Mouse (Mus musculus) liver, adult 2 months (tissue): ENCODE measurements at regions not wholly inside any gene's neighbourhood (a gene's known extent, or its start where the extent isn't known, plus 50 kb on each side); places are given as distances from the start of the nearest gene placed in this dataset.

ENCODE experiments used
- DNase-seq: peaks from one replicate; pipeline ENCODE4 v3.0.0-alpha.2; 2011; ENCODE audit warnings: low read depth, low spot score; ENCODE audit errors: extremely low read depth
- H3K27ac ChIP-seq: fragments of 200-500 bp; replicated peaks from 2 replicates; pipeline ENCODE4 v1.5.1; 2012; ENCODE audit warnings: low read depth, mild to moderate bottlenecking, control low read depth, inconsistent platforms, low read length; ENCODE audit not compliant: insufficient read depth
- H3K27me3 ChIP-seq: fragments of 200-500 bp; 2 replicates; pipeline ENCODE4 v1.6.1; 2012; ENCODE audit warnings: mild to moderate bottlenecking, moderate library complexity, low read length, inconsistent platforms; ENCODE audit not compliant: control insufficient read depth, insufficient read depth
- H3K36me3 ChIP-seq: fragments of 200-500 bp; 2 replicates; pipeline ENCODE4 v1.6.1; 2012; ENCODE audit warnings: low read length, inconsistent platforms; ENCODE audit not compliant: control insufficient read depth, insufficient read depth
- H3K4me1 ChIP-seq: fragments of 200-500 bp; 2 replicates; pipeline ENCODE4 v1.6.1; 2011; ENCODE audit warnings: low read length; ENCODE audit not compliant: control insufficient read depth, insufficient read depth
- H3K4me3 ChIP-seq: fragments of 200-500 bp; 2 replicates; pipeline ENCODE4 v1.5.1; 2011; ENCODE audit warnings: low read depth, mild to moderate bottlenecking, control low read depth, low read length, moderate library complexity; ENCODE audit not compliant: insufficient read depth
- H3K79me2 ChIP-seq: fragments of 200-500 bp; 2 replicates; pipeline ENCODE4 v1.6.1; 2012; ENCODE audit warnings: inconsistent platforms, mild to moderate bottlenecking, low read length, moderate library complexity; ENCODE audit not compliant: control insufficient read depth, insufficient read depth
- H3K9ac ChIP-seq: fragments of 200-500 bp; 2 replicates; pipeline ENCODE4 v1.6.1; 2012; ENCODE audit warnings: low read depth, mild to moderate bottlenecking, control low read depth, inconsistent platforms, low read length
- CTCF ChIP-seq: fragments of 200-500 bp; IDR thresholded peaks from 2 replicates; pipeline ENCODE4 v1.5.1; 2011; ENCODE audit warnings: low read depth, low read length, control low read depth
- POLR2A ChIP-seq: fragments of 200-500 bp; IDR thresholded peaks from 2 replicates; pipeline ENCODE4 v1.6.1; 2011; ENCODE audit warnings: low read length, control low read depth; ENCODE audit not compliant: insufficient read depth; ENCODE audit errors: extremely low read depth
- WGBS: fragments of 180-500 bp; shearing (Covaris S2); methylation state at CpG from one replicate; pipeline ENCODE4 v1.1.7; 2018; 5-methylcytosine and 5-hydroxymethylcytosine counted together

DNA sequence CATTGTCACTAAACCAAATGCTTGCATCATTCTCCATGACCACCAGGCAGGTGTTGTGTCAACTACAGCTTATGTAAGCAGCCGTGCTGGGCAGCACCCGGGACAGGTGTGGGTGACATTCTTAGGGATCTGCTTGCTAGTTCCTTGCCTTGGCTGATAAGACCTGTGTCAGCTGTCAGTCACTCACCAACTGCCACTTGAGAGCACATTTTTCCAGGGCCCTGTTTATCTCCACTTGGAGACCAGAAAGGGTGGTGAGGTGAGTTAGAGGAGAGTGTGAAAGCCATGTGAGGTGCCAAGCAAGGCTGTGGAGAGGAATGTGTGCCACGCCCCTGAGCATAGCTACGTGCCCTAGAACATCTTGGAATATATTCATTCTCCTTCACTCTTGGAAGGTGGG is 209.1 kb upstream of the Irx2 start:
- WGBS: 62% methylated on average over 4 of the region's 4 CpGs
- no peak overlapping the region for H3K27ac ChIP-seq
- no peak overlapping the region for H3K4me3 ChIP-seq
- DNase-seq: no peak
- no peaks in the 10 kb centered on the region for H3K4me1 ChIP-seq
- TF ChIP-seq POLR2A: no peak
- no peak for TF ChIP-seq CTCF
- H3K36me3 ChIP-seq: no peaks in the 10 kb centered on the region
- no peaks in the 10 kb centered on the region for H3K27me3 ChIP-seq
- H3K9ac ChIP-seq: no peak overlapping the region
- no peaks in the 10 kb centered on the region for H3K79me2 ChIP-seq

DNA sequence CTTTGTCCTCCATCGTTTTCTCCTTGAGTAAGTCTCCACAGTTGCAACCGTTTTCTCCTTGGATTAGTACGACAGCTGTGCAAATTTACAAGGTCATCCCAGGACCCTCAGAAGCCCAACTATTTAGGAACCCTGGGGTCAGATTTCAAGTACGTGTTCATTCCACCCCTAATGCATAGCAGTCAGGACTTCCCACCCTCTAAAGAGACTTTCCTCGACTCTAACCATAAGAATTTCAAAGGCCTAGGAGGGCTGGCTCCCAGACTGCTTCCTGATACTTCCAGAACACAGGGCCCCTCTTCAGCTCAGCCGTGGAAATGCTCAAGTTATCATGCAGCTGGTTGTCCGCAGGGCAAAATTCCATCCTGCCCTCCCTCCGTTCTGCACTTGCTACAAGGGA is 202.7 kb upstream of the Irx2 start:
- Histone ChIP-seq H3K36me3 (no peaks in the 10 kb centered on the region), H3K9ac (no peak overlapping the region), H3K4me1 (no peaks in the 10 kb centered on the region), H3K27ac (no peak overlapping the region), H3K4me3 (no peak overlapping the region), H3K27me3 (no peaks in the 10 kb centered on the region), H3K79me2 (no peaks in the 10 kb centered on the region)
- TF ChIP-seq CTCF (no peak), POLR2A (no peak)
- 74% methylated on average over 8 of the region's 8 CpGs for WGBS
- DNase-seq: no peak

DNA sequence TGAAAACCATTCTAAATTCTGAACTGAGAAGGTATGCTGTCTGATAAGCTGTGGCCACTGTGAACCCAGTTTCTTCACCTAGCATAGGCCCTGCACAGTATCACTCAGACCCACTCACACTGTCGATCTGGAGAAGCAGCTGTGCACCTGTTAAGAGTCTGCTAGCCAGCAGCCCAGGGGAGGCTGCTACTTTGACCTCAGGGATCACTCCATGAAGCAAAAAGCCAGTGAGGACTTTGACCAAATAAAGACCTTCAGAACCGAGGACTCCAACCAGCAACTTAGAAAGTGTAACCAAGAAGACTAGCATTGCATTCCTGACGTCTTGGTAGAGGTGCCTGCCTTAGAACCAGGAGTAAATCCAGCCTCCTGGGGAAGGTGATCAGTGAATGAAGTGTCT is 183.3 kb upstream of the Irx2 start:
- no peak for TF ChIP-seq CTCF
- TF ChIP-seq POLR2A: no peak
- no peaks in the 10 kb centered on the region for H3K4me1 ChIP-seq
- no peaks in the 10 kb centered on the region for H3K27me3 ChIP-seq
- no peak for DNase-seq
- H3K79me2 ChIP-seq: no peaks in the 10 kb centered on the region
- H3K27ac ChIP-seq: no peak overlapping the region
- H3K9ac ChIP-seq: no peak overlapping the region
- no peaks in the 10 kb centered on the region for H3K36me3 ChIP-seq
- H3K4me3 ChIP-seq: no peak overlapping the region
- 54% methylated on average over 3 of the region's 3 CpGs for WGBS

DNA sequence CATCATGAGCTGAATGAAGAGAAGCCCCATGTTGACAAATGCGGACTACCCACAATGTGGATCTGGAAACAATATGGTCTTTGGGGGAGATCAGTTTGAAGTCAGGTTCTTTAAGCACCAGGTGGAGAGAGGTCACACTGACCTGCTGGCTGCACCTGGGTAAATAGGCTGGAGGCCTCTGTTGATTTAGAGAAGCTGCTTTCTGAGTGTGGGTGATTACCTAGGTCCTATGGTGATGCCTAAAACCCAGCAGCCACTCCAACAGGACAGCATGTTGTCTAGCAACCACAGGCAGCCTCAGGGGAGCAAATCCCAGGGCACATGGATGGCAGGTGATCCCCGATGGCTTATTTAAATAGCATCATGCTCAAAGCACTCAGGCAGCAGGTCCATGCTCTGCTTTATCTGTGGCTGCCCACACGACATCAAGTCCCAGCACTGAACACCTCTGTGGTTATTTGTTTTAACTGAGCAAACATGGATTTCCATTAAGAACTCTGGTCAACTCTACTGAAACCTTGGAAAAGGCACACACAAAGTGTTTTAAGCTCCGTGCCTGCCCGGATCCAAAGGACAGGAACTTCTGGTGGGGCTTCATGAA is 180.1 kb upstream of the Irx2 start:
- H3K27me3 ChIP-seq: no peaks in the 10 kb centered on the region
- no peak overlapping the region for H3K27ac ChIP-seq
- WGBS: 26% methylated on average over 5 of the region's 5 CpGs
- no peaks in the 10 kb centered on the region for H3K4me1 ChIP-seq
- H3K4me3 ChIP-seq: no peak overlapping the region
- no peaks in the 10 kb centered on the region for H3K79me2 ChIP-seq
- no peak overlapping the region for H3K9ac ChIP-seq
- H3K36me3 ChIP-seq: no peaks in the 10 kb centered on the region
- TF ChIP-seq POLR2A (no peak), CTCF (no peak)
- DNase-seq: no peak

DNA sequence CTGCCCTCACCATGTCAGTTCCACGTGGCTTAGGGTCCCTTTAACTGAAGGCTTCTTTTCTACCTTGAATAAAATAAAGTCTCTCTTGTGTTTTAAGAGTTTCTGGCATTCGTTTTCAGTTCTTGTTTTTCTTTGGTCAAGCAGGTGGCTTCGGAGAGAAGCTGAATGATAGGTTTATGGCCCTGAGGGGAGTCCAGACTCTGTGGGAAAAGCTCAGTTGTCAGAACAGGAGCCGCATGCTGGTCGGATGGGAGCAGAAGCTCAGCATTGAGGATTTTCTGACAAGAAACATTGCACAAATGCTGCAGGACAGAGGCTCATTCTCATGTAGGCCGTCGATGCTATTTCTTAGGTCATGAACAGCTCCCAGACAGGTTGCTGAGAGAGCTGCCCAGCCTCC is 133.3 kb upstream of the Irx2 start:
- TF ChIP-seq CTCF (no peak), POLR2A (no peak)
- H3K79me2 ChIP-seq: no peaks in the 10 kb centered on the region
- no peaks in the 10 kb centered on the region for H3K27me3 ChIP-seq
- no peak for DNase-seq
- 74% methylated on average over 7 of the region's 7 CpGs for WGBS
- H3K27ac ChIP-seq: no peak overlapping the region
- H3K4me1 ChIP-seq: no peaks in the 10 kb centered on the region
- no peak overlapping the region for H3K4me3 ChIP-seq
- H3K9ac ChIP-seq: no peak overlapping the region
- H3K36me3 ChIP-seq: no peaks in the 10 kb centered on the region

DNA sequence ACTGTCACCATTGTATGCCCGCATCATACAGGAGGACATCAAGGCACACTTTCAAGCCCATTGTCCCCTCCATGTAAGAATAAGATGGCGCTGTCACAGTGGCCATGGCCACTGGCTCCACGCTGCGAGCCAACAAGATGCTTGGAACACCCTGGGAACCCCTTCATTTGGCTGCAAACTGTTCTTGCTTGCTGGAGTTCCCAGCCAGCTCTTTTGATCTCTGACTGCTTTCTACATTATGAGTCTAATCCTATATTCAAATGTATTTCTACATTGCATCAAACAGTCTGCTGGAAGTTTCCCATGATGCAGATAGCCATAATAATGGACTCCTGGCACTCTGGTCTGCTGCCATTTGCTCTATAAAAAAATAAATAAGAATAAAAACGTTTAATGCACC is 131.6 kb upstream of the Irx2 start:
- Histone ChIP-seq H3K9ac (no peak overlapping the region), H3K4me3 (no peak overlapping the region), H3K27me3 (no peaks in the 10 kb centered on the region), H3K27ac (no peak overlapping the region), H3K4me1 (no peaks in the 10 kb centered on the region), H3K79me2 (no peaks in the 10 kb centered on the region), H3K36me3 (no peaks in the 10 kb centered on the region)
- no peak for TF ChIP-seq POLR2A
- TF ChIP-seq CTCF: no peak
- WGBS: 74% methylated on average over 5 of the region's 5 CpGs
- no peak for DNase-seq
